Mouse (Mus musculus) erythroblast, embryonic 14.5 days (primary cell): ENCODE data around the gene Cdh23. TPM values are rescaled to one million over a fixed set of nuclear protein-coding genes. Genes with fewer than 3 reads are reported as not detected.

Experiments used
- H3K27me3 ChIP-seq: 2 replicates; pipeline ENCODE4 v1.6.1; 2012; ENCODE audit warnings: inconsistent platforms; ENCODE audit not compliant: control insufficient read depth
- H3K36me3 ChIP-seq: 2 replicates; pipeline ENCODE4 v1.6.1; 2012; ENCODE audit warnings: mild to moderate bottlenecking, inconsistent platforms; ENCODE audit not compliant: control insufficient read depth
- H3K4me1 ChIP-seq: 2 replicates; pipeline ENCODE4 v1.6.1; 2012; ENCODE audit warnings: inconsistent platforms; ENCODE audit not compliant: control insufficient read depth
- H3K4me3 ChIP-seq: replicated peaks from 2 replicates; pipeline ENCODE3; 2012; ENCODE audit warnings: moderate library complexity, mild to moderate bottlenecking, inconsistent platforms
- H3K9me3 ChIP-seq: 2 replicates; pipeline ENCODE4 v1.6.1; 2012; ENCODE audit warnings: low read length, inconsistent platforms, mixed read lengths; ENCODE audit not compliant: control insufficient read depth
- GATA1 ChIP-seq: IDR thresholded peaks from 2 replicates; pipeline ENCODE4 v1.6.1; 2012; ENCODE audit warnings: low read length, inconsistent platforms, mixed read lengths
- TAL1 ChIP-seq: IDR thresholded peaks from 3 replicates; pipeline ENCODE4 v1.6.1; 2012; ENCODE audit warnings: low read length, inconsistent platforms, mixed read lengths
- polyA plus RNA-seq: library from polyadenylated mRNA; stranded (reverse); fragments of >175 nt; gene quantifications from 2 replicates; pipeline ENCODE4 v1.2.3, GENCODE M21; 2012

Cdh23 gene
- polyA plus RNA-seq, 1 experiment, result 0.01 TPM

DNA sequence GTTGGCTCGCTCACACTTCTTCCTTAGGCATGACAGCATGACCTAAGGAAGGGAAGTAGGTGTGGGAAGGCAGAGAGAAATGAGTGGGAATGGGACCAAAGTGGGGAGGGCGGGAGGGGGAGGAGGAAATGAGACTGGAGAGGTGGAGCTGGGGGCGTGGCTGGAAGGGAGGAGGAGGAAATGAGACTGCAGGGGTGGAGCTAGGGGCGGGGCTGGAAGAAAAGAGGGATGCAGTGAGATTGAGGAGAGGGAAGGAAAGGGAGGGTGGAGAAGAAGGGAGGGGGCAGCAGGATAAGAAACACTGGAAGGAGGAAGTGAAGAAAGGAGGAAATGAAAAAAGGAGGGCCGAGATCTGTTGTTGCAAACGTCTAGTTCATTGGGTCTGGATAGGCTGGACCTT, 5.3 kb downstream of the Cdh23 start:
- H3K4me1 ChIP-seq, result no peaks in the 10 kb centered on the region
- no peak for TF ChIP-seq TAL1
- TF ChIP-seq GATA1, result no peak
- no peaks in the 10 kb centered on the region for H3K36me3 ChIP-seq
- H3K27me3 ChIP-seq, result peaks cover 35% of the 10 kb centered on the region
- H3K4me3 ChIP-seq, result no peak overlapping the region
- H3K9me3 ChIP-seq, result no peaks in the 10 kb centered on the region

DNA sequence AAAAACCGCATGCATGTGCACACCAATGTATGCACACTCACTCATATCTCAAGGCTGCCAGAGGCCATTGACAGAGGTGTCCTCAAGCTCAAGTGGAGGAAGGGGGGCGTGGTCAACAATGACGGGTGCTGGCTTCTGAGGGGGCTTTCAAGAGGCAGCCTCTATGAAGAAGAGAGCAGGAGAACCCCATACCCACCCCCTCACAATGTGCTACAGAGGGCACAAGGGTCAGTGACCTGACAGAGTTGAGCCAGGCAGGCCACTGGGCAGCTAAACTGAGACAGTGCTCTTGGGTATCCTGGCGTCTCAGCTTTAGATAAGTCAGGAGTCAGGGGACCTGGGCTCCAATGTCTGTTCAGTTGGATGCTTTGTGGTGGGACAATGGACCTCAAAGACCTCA, 6.9 kb downstream of the Cdh23 start:
- no peaks in the 10 kb centered on the region for H3K4me1 ChIP-seq
- peaks cover 50% of the 10 kb centered on the region for H3K27me3 ChIP-seq
- H3K36me3 ChIP-seq, result no peaks in the 10 kb centered on the region
- TF ChIP-seq TAL1, result no peak
- TF ChIP-seq GATA1, result no peak
- no peaks in the 10 kb centered on the region for H3K9me3 ChIP-seq
- H3K4me3 ChIP-seq, result no peak overlapping the region

- Histone ChIP-seq H3K36me3 (no peaks in the 10 kb centered on the region), H3K4me3 (no peak overlapping the region), H3K9me3 (no peaks in the 10 kb centered on the region), H3K27me3 (peaks cover 53% of the 10 kb centered on the region), H3K4me1 (no peaks in the 10 kb centered on the region)
- TF ChIP-seq GATA1 (no peak), TAL1 (no peak)
These were observed 9.1 kb downstream of the Cdh23 start for GRCm38 (mm10) chr10:60687011-60687776.

DNA sequence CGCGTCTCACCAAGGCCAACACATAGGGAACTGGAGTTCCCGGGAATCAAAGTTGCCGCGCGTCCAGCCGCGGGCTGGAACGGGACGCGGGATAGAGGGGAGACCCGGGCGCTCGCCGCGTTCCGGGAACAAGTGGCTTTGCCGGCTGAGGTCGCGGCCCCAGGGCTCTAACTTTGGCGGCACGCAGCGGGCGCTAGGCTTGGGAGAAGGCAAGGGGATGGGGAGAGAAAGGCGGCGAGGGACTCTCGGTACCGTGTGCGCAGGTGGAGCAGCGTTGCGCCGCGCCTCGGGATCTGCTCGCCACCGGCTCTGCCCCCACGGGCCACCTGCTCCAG, 9.7 kb downstream of the Cdh23 start:
- no peaks in the 10 kb centered on the region for H3K4me1 ChIP-seq
- H3K4me3 ChIP-seq, result no peak overlapping the region
- H3K27me3 ChIP-seq, result peaks cover 53% of the 10 kb centered on the region
- H3K36me3 ChIP-seq, result no peaks in the 10 kb centered on the region
- no peaks in the 10 kb centered on the region for H3K9me3 ChIP-seq
- TF ChIP-seq GATA1 (no peak), TAL1 (no peak)

DNA sequence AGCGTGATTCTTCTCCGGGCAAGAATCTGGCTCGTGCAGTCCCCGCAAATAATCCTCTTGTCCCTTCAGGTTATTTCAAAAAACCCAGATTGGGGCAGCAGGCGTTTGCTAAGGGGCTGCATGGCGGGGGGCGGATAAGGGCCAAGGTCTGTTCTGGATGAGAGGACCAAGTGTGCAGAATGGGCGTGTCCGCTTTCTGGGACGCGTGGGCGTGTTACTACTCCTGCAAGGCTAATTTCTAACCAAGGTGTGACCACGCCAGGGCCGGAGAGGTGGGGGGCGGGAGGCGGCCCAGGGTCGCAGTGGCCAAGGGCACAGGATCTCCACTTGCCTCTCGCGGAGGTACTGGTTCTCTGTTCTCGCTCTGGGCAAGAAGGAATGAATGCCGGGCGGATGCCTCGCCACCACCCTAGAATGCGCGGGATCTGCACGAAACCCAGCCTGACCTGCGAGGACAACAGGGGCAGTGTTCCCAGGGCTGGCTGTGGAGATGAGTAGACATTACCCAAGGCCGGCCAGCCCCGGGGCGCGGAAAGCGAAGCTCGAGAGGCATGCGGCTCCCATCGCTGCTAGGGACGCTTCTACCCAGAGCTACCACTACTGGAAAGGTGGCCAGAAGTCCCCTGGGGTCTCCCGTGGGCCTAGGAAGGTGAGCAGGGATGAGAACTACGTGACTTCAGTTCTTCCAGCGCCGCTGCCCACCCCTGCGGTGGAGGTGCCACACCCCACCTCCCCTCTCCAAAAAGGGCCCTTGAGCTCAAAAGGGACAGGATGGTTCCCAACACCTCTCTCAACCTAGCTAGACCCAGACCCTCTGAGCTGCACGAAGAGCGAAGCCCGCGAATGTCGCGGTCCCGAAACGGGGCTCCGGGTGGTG, 10.3 kb downstream of the Cdh23 start:
- Histone ChIP-seq H3K9me3 (no peaks in the 10 kb centered on the region), H3K36me3 (no peaks in the 10 kb centered on the region), H3K27me3 (peaks cover 53% of the 10 kb centered on the region), H3K4me3 (no peak overlapping the region), H3K4me1 (no peaks in the 10 kb centered on the region)
- TF ChIP-seq GATA1 (no peak), TAL1 (no peak)

DNA sequence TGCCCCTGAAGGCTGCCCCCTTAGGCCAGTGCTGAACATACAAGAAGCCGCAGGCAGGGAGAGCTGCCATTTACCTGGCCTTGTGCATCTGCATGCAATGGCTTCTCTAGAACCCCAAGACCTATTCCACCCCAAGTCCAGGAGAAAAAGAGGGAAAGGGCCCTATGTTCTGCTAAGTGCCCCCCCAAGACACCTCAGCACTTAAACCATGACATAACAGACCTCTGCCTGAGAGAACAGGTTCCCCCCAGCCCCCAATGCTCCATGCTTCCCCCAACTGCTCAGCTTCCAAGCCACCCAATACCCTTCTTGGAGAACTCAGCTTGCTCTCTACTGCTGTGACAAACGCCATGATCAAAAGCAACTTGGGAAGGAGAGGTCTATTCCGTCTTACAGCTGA, 17.4 kb downstream of the Cdh23 start:
- TF ChIP-seq TAL1 (no peak), GATA1 (no peak)
- H3K27me3 ChIP-seq, result no peaks in the 10 kb centered on the region; the same call in 1 of the 2 replicates
- H3K4me1 ChIP-seq, result no peaks in the 10 kb centered on the region
- H3K9me3 ChIP-seq, result no peaks in the 10 kb centered on the region
- no peaks in the 10 kb centered on the region for H3K36me3 ChIP-seq
- no peak overlapping the region for H3K4me3 ChIP-seq

DNA sequence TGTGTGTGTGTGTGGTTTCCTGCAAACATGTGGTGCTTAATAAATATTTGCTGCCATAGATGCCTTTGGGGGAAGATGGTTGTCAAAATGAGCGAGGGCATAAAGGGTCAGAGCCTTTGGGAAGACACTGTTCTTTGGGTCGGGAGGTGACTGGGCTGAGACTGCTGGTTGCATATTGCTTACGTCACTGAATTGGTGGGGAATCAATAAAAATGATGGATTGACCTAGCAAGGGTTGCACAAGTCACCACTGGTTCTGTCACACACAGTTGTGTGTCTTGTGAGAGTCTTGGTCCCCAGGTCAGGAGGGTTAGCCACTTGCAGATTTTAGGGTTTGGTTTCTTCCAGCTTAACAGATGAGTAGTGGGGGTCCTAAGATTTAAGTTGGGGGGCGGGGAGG, 19.0 kb downstream of the Cdh23 start:
- Histone ChIP-seq H3K4me3 (no peak overlapping the region), H3K9me3 (no peaks in the 10 kb centered on the region), H3K4me1 (no peaks in the 10 kb centered on the region), H3K36me3 (no peaks in the 10 kb centered on the region), H3K27me3 (no peaks in the 10 kb centered on the region)
- no peak for TF ChIP-seq TAL1
- no peak for TF ChIP-seq GATA1

GRCm38 (mm10) chr10:60670166-60670565, 26.1 kb downstream of the Cdh23 start:
- Histone ChIP-seq H3K36me3 (no peaks in the 10 kb centered on the region), H3K4me3 (no peak overlapping the region), H3K4me1 (no peaks in the 10 kb centered on the region), H3K27me3 (no peaks in the 10 kb centered on the region), H3K9me3 (no peaks in the 10 kb centered on the region)
- TF ChIP-seq GATA1 (no peak), TAL1 (no peak)

- no peaks in the 10 kb centered on the region for H3K27me3 ChIP-seq
- H3K4me3 ChIP-seq, result no peak overlapping the region
- H3K9me3 ChIP-seq, result no peaks in the 10 kb centered on the region
- no peaks in the 10 kb centered on the region for H3K4me1 ChIP-seq
- no peak for TF ChIP-seq GATA1
- no peak for TF ChIP-seq TAL1
- no peaks in the 10 kb centered on the region for H3K36me3 ChIP-seq
These were observed 27.7 kb downstream of the Cdh23 start for GRCm38 (mm10) chr10:60668591-60668990.
